Mouse (Mus musculus) ES-E14 (cell line): Measurements from ENCODE around the gene Tenm2. TPM values are rescaled to one million over a fixed set of nuclear protein-coding genes. Genes with fewer than 3 reads are reported as not detected.

Experiments used
- DNase-seq: peaks from one replicate; pipeline ENCODE4 v3.0.0-alpha.2; 2013; ENCODE audit warnings: low read depth, low spot score
- H3K27ac ChIP-seq: 2 replicates; pipeline ENCODE4 v1.5.1; 2012; ENCODE audit warnings: low read depth, mild to moderate bottlenecking, low read length, moderate library complexity, mixed read lengths; ENCODE audit not compliant: poor library complexity, insufficient read depth, severe bottlenecking
- H3K36me3 ChIP-seq: 2 replicates; pipeline ENCODE4 v1.6.1; 2012; ENCODE audit warnings: mild to moderate bottlenecking, low read length, moderate library complexity, mixed read lengths; ENCODE audit not compliant: control insufficient read depth, poor library complexity, insufficient read depth, severe bottlenecking
- H3K4me1 ChIP-seq, 2 experiments: fragments of 150-350 bp in 1 of 2; sonication (generic) in 1 of 2; 2 replicates each; pipeline ENCODE4 v1.6.1; 2012; ENCODE audit warnings: low read length in 2 of 2, mild to moderate bottlenecking in 1 of 2, mixed read lengths in 1 of 2; ENCODE audit not compliant: control insufficient read depth in 2 of 2, insufficient read depth in 2 of 2, poor library complexity in 1 of 2
- H3K4me3 ChIP-seq, 2 experiments: fragments of 150-350 bp in 1 of 2; sonication (generic) in 1 of 2; 2 replicates each; pipeline ENCODE4 v1.5.1; 2012; ENCODE audit warnings: low read length in 2 of 2, low read depth in 1 of 2, mild to moderate bottlenecking in 1 of 2, mixed read lengths in 1 of 2; ENCODE audit not compliant: insufficient read depth in 1 of 2, poor library complexity in 1 of 2, severe bottlenecking in 1 of 2
- H3K9ac ChIP-seq: 2 replicates; pipeline ENCODE4 v1.6.1; 2012; ENCODE audit warnings: low read depth, mild to moderate bottlenecking, low read length, mixed read lengths; ENCODE audit not compliant: poor library complexity, insufficient read depth, severe bottlenecking
- H3K9me3 ChIP-seq: fragments of 150-350 bp; sonication (generic); 2 replicates; pipeline ENCODE4 v1.6.1; 2012; ENCODE audit warnings: low read depth, mild to moderate bottlenecking, low read length; ENCODE audit not compliant: control insufficient read depth, insufficient read depth
- CHD2 ChIP-seq: IDR thresholded peaks from 2 replicates; pipeline ENCODE4 v1.6.1; 2014; ENCODE audit warnings: mild to moderate bottlenecking, low read depth, low read length, inconsistent platforms
- HCFC1 ChIP-seq: IDR thresholded peaks from 2 replicates; pipeline ENCODE4 v1.6.1; 2012; ENCODE audit warnings: low read length, inconsistent platforms, borderline replicate concordance; ENCODE audit not compliant: insufficient read depth
- MAFK ChIP-seq: IDR thresholded peaks from 2 replicates; pipeline ENCODE4 v1.6.1; 2014; ENCODE audit warnings: mild to moderate bottlenecking, low read depth, low read length, inconsistent platforms; ENCODE audit not compliant: insufficient read depth
- ZC3H11A ChIP-seq: IDR thresholded peaks from 2 replicates; pipeline ENCODE4 v1.6.1; 2012; ENCODE audit warnings: low read depth, mild to moderate bottlenecking, inconsistent platforms, low read length, borderline replicate concordance
- ZNF384 ChIP-seq: IDR thresholded peaks from 2 replicates; pipeline ENCODE4 v1.6.1; 2012; ENCODE audit warnings: low read depth, low read length, inconsistent platforms
- in situ Hi-C, 2 experiments: fragments of 600-800 bp; cut with MboI; formaldehyde crosslinking; loops; one replicate each; pipeline ENCODE4 v1.15.1; 2025; ENCODE audit warnings: low sequenced_read_pairs in 2 of 2, inconsistent platforms in 1 of 2; ENCODE audit not compliant: unreplicated experiment in 2 of 2
- total RNA-seq: library from RNA; depleted of rRNA; stranded (reverse); fragments of 300-350 nt; gene quantifications from 2 replicates; pipeline ENCODE4 v1.2.3, GENCODE M21; 2012

The Tenm2 gene
- total RNA-seq, 1 experiment: 0.04 TPM

DNA sequence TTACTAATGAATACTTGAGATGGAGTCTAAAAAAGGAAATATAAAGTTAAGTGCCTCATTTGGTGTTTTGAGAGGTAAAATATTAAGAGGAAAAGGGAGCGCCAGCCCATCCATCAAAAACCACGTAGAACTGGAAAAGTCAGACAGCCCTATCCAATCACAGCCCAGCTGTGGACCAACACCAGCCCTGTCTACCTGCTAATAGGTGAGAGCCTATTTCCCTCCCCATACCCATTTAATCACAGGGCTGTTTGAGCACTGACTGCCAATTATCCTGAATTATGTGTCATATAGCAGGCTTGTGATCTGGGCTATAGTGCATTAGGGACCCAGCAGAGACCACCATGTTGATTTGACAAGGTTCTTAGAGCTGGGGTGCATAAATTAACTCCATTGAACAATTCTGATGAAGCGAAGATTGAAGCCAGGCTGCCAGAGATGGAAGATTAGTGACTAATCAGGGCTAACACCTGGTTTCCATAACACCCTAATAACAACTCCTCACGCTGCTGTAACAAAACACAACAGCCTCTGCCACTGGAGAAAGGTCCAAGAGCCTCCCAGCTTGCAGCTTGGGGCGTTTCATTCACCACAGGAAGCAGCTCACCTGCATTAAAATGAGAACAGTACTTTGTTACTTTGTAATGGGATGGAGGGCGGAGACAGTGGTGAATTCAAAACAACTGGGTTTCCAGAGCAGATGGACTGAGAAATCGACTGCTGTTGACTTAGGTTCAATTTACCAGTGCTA is 204.3 kb downstream of the Tenm2 start:
- DNase-seq: peak; percentile 59
- in situ Hi-C loops: no loop called here
- Histone ChIP-seq H3K4me3 (no peak overlapping the region), H3K36me3 (no peaks in the 10 kb centered on the region), H3K9me3 (no peaks in the 10 kb centered on the region), H3K9ac (no peak overlapping the region), H3K27ac (no peak overlapping the region), H3K4me1 (peaks cover 2 to 5% of the 10 kb centered on the region in 2 experiments; a peak in 1 of 4 replicates)
- TF ChIP-seq ZC3H11A: no peak
- TF ChIP-seq HCFC1: no peak
- no peak for TF ChIP-seq MAFK
- no peak for TF ChIP-seq CHD2
- TF ChIP-seq ZNF384: no peak

DNA sequence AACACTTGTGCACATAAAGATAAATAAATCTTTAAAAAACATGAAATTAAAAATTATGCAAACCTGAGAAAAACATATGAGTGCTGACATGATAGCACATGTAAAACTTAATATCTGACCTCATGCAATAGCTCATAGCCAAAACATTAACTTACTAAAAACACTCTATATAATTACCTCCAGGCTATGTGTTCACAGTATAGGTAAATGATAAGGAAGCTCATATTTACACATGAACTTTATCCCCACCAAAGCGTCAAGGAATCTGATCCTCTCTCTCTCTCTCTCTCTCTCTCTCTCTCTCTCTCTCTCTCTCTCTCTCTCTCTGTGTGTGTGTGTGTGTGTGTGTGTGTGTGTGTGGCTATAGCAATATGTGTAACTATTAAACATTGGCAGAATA is 223.9 kb downstream of the Tenm2 start:
- DNase-seq: no peak
- Histone ChIP-seq H3K36me3 (no peaks in the 10 kb centered on the region), H3K4me1 (no peaks in the 10 kb centered on the region), H3K27ac (no peak overlapping the region), H3K4me3 (no peak overlapping the region), H3K9ac (no peak overlapping the region), H3K9me3 (no peaks in the 10 kb centered on the region)
- in situ Hi-C loops: no loop called here
- no peak for TF ChIP-seq ZNF384

DNA sequence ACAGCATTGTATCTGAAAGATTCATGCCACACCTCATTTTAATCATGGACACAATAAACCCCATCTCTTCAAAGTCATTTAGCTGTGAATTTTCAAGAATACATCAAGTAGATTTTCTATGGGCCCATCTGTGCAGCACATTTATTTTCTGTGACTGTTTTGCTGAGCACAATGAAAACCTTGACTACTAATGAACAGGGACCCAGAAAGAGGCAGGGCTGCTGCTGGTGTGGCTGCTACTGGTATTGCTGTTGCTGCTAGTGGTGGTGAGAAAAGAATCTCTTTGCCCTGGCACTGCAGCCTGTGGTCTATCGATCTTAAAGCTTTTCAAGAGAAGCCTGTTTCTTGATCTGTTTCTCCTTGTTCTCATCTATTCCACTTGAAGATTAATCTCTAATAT is 226.5 kb downstream of the Tenm2 start:
- H3K36me3 ChIP-seq: no peaks in the 10 kb centered on the region
- no peaks in the 10 kb centered on the region for H3K9me3 ChIP-seq
- no peak for DNase-seq
- no peak overlapping the region for H3K4me3 ChIP-seq
- in situ Hi-C loops: no loop called here
- TF ChIP-seq CHD2: no peak
- no peak for TF ChIP-seq ZNF384
- H3K9ac ChIP-seq: no peak overlapping the region
- no peaks in the 10 kb centered on the region for H3K4me1 ChIP-seq
- H3K27ac ChIP-seq: no peak overlapping the region

DNA sequence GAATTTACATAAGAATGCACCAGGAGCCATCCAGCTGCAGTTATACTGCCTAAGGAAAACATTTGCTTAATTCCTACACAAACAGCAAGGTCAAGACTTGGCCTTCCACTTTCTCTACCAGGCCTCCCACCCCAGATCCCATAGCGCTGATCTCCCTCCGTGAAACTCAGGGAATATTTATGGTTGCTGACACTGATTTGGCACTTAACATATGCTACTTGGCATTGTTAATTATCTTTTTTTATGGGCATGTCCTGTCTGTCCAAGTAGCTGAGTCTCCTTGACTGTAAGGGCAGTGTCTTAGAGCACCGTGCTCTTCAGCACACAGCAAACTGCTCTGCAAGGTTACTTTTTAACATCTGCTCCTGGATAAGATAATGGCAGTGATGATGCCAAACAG is 238.1 kb downstream of the Tenm2 start:
- no peaks in the 10 kb centered on the region for H3K36me3 ChIP-seq
- H3K9ac ChIP-seq: no peak overlapping the region
- no peaks in the 10 kb centered on the region for H3K9me3 ChIP-seq
- TF ChIP-seq CHD2 (no peak), ZC3H11A (no peak), ZNF384 (no peak), MAFK (no peak), HCFC1 (no peak)
- H3K27ac ChIP-seq: no peak overlapping the region
- H3K4me1 ChIP-seq: no peaks in the 10 kb centered on the region
- H3K4me3 ChIP-seq: no peak overlapping the region
- DNase-seq: no peak
- in situ Hi-C loops: no loop called here

DNA sequence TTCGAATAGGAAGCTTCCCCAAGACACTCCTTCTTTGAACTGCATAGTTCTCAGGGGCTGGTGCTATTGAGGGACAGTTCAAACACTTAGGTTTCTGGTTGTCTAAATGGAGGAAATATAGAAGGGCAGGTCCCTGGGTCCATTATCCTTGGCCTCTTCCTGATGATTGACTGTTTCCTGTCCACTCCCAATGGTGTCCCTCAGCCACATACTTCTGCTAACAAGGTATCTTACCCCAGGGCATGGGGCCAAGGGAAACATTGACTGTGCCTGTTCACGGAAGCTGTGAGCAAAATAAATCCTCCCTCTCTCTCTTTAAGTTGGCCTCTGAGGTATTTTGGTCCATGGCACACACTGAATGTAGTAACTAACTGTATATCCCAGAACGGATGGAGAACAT is 244.9 kb downstream of the Tenm2 start:
- Histone ChIP-seq H3K36me3 (no peaks in the 10 kb centered on the region), H3K9ac (no peak overlapping the region), H3K4me1 (no peaks in the 10 kb centered on the region), H3K9me3 (no peaks in the 10 kb centered on the region), H3K27ac (no peak overlapping the region), H3K4me3 (no peak overlapping the region)
- in situ Hi-C loops: no loop called here
- TF ChIP-seq ZC3H11A: no peak
- no peak for TF ChIP-seq MAFK
- TF ChIP-seq ZNF384: no peak
- no peak for TF ChIP-seq HCFC1
- TF ChIP-seq CHD2: no peak
- no peak for DNase-seq
